Mouse (Mus musculus): ENCODE results near the gene Igsf10. TPM values are rescaled to one million over a fixed set of nuclear protein-coding genes. Genes with fewer than 3 reads are reported as not detected.
"Not testable (repeated sequence)": the region's sequence is repeated elsewhere in the genome, so short reads cannot be mapped to it uniquely, and the experiment has no call there.

Gene Igsf10
- polyA plus RNA-seq (2012; rRNA removed), result 2.3 and 4.8 TPM in 2 replicates

DNA sequence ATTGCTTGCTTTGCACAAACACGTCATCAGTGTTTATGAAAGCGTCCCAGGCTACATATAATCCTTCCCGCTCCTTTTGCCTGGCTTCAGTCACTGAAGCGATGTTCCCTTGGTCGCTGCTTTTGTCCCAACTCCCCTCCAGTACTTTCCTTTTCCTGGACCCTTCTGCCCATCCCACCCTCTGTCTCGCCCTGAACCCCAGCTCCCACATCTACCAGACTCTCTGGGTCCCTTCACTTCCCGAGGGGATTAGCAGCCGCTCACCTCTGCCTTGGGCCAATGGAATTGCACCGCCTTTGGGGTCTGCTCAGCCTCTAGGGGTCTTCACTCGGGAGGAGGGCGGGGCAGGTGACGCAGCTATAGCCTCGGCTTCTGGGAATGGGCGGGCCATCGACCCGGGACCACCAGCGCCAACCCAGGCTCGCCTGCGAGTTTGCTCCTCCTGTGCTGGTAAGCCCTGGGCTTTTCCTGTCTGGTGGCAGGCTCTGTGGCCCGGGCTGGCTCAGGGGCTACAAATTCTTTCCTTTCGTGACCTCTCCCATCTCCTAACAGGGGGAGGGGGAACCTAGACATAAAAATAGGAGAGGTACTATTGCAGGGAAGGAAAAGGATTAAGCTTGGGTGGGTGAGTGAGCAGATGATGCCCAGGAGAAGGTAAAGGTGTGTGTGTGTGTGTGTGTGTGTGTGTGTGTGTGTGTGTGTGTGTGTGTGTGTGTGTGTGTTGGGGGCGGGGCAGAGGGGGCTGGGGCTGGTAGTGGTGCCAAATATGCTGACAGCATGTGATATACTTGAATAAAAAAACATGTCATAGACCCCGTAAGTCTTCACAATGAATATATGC lies at the start of gene Igsf10:
Igsf10 (minus strand) TSS at position 330 of the 841 bp plus-strand sequence.
- peak; percentile 90 for DNase-seq (ENCODE audit: low read depth)
- TF ChIP-seq CTCF (IDR thresholded peaks at IDR 0.05; ENCODE audit: borderline replicate concordance, extremely low read depth, insufficient read depth, insufficient read length), result peak; percentile 14; the same call in 1 of the 2 replicates
- TF ChIP-seq POLR2A (IDR thresholded peaks at IDR 0.05; ENCODE audit: borderline replicate concordance, extremely low read depth, insufficient read depth, insufficient read length, poor library complexity, severe bottlenecking), result 0 out of 2 replicates have a peak, but pooled peaks have one; percentile 5

DNA sequence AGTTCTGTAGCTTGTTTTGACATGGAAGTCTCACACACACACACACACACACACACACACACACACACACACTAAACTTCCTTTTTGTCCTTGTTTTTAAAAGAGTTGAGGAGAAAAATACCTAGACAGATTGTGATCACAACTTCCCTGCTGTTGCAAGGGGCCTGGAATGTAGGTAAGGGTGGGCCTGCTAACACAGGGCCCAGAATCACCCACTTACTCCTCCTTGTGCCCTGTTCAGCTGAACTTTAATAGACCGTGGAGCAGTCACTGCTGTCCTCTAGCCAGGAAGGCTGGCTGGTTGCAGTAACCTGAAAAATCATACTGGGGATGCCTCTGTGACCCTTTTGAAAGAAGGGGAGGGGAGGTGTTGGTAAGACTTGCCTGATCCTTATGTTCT lies 41.4 kb upstream of the Igsf10 start:
- DNase-seq (ENCODE audit: low read depth), result no peak

DNA sequence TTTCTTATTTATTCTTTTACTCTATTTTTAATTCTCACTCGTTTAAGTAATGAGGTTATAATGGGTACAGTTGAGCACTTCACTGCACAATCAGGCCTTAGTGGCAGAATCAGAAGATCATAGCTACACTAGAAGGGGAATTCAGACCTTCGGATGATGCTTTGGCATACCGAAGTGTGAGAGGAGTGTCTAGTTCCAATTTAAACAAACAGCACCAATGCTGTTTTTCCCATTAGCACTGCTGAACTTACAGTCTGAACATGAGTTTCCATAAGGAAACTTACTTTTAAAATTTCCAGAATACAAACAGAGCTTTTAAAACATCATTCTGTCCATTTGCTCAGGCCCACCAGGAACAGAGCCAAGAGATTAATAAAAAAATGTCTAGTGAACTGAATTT lies 40.8 kb upstream of the Igsf10 start:
- TF ChIP-seq CTCF (IDR thresholded peaks at IDR 0.05; ENCODE audit: borderline replicate concordance, extremely low read depth, insufficient read depth, insufficient read length), result no peak
- no peak for TF ChIP-seq POLR2A (IDR thresholded peaks at IDR 0.05; ENCODE audit: borderline replicate concordance, extremely low read depth, insufficient read depth, insufficient read length, poor library complexity, severe bottlenecking)
- no peak for DNase-seq (ENCODE audit: low read depth)

More for the DNA sequence above, 41.4 kb upstream of the Igsf10 start:
- no peak for TF ChIP-seq POLR2A (IDR thresholded peaks at IDR 0.05; ENCODE audit: borderline replicate concordance, extremely low read depth, insufficient read depth, insufficient read length, poor library complexity, severe bottlenecking)
- no peak for TF ChIP-seq CTCF (IDR thresholded peaks at IDR 0.05; ENCODE audit: borderline replicate concordance, extremely low read depth, insufficient read depth, insufficient read length)

DNA sequence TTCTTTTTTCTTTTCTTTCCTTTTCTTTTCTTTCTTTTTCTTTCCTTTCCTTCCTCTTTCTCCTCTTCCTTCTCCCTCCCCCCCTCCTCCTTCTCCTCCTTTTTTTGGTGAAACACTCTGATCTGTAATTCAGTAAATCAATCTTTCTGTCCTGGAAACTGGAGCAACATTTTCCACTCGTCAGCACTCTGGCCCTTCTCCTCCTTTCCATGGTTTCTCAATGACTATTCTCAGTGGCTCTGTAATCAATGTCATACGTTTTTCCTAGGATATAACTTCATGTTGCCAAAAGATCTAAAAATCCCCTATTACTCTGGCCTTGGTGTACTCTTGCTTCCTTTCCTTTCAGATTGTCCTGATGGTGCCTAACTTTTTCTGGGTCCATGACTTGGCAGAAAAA lies 40.1 kb upstream of the Igsf10 start:
- DNase-seq (ENCODE audit: low read depth), result no peak

DNA sequence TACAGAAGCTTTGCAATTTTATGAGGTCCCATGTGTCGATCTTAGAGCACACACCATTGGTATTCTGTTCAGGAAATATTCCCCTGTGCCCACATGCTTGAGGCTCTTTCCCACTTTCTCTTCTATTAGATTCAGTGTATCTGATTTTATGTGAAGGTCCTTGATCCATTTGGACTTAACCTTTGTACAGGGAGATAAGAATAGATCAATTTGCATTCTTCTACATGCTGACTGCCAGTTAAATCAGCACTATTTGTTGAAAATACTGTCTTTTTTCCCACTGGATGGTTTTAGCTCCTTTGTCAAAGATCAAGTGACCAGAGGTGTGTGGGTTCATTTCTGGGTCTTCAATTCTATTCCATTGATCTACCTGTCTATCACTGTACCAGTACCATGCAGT lies 34.6 kb upstream of the Igsf10 start:
- DNase-seq (ENCODE audit: low read depth), result not testable (repeated sequence)

More for the DNA sequence above, 40.1 kb upstream of the Igsf10 start:
- TF ChIP-seq POLR2A (IDR thresholded peaks at IDR 0.05; ENCODE audit: borderline replicate concordance, extremely low read depth, insufficient read depth, insufficient read length, poor library complexity, severe bottlenecking), result no peak
- TF ChIP-seq CTCF (IDR thresholded peaks at IDR 0.05; ENCODE audit: borderline replicate concordance, extremely low read depth, insufficient read depth, insufficient read length), result no peak

DNA sequence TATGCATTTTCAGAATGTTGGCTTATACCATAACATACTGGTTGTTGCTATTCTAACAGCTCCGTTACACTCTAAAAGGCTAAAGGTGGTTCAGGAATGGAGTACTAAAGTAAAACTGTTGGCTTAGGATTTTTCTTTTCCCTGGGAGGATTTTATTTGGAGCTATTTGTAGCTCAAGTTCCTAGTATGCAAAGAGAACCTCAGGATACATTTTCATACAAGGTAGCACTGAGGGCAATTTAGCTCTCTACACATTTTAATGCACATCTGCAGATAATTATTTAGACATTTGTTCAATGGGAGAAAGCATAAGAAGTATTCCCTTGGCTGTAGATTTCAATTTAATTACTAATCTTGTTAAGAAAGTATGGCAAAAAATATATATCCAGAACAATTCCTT lies 17.7 kb upstream of the Igsf10 start:
- TF ChIP-seq POLR2A (IDR thresholded peaks at IDR 0.05; ENCODE audit: borderline replicate concordance, extremely low read depth, insufficient read depth, insufficient read length, poor library complexity, severe bottlenecking) (no peak), CTCF (IDR thresholded peaks at IDR 0.05; ENCODE audit: borderline replicate concordance, extremely low read depth, insufficient read depth, insufficient read length) (no peak)
- DNase-seq (ENCODE audit: low read depth), result no peak

DNA sequence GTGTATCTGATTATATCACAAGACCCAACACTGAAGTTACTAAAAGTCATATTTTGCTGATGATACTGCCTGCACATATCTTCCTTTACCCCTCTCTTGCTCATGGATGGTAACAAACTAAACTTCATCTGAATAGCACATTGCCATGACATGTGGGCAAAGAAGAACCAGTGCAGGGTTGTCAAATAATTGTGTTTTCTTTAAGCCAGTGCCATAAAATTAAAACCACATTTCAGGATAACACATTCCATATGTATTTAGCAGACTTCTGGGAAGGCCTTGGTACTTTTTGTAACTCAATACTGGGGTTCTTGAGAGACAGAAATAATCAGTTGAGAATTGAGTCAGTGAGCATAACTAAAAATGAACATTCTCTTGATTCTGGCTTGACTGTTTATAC lies 15.9 kb upstream of the Igsf10 start:
- TF ChIP-seq CTCF (IDR thresholded peaks at IDR 0.05; ENCODE audit: borderline replicate concordance, extremely low read depth, insufficient read depth, insufficient read length) (no peak), POLR2A (IDR thresholded peaks at IDR 0.05; ENCODE audit: borderline replicate concordance, extremely low read depth, insufficient read depth, insufficient read length, poor library complexity, severe bottlenecking) (no peak)
- no peak for DNase-seq (ENCODE audit: low read depth)

DNA sequence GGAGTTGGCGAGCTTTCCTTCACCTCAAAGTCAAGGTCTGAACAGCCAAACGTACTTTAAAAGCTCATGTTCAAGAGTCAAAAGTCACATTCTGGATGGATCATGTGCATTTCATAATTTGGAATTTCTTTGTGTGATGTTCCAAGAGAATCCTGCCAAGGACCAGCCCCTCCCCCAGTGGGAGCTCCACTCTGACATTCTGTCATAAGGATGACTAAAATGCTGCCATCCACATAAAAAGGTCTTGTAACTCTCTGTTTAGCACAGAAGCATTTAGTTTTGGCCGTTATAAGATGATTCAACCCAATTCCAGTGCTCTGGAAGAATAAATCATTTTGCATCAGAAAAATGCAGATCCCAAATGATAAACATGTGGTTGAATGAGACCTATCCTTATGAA lies 10.0 kb upstream of the Igsf10 start:
- TF ChIP-seq POLR2A (IDR thresholded peaks at IDR 0.05; ENCODE audit: borderline replicate concordance, extremely low read depth, insufficient read depth, insufficient read length, poor library complexity, severe bottlenecking) (no peak), CTCF (IDR thresholded peaks at IDR 0.05; ENCODE audit: borderline replicate concordance, extremely low read depth, insufficient read depth, insufficient read length) (no peak)
- DNase-seq (ENCODE audit: low read depth), result no peak

DNA sequence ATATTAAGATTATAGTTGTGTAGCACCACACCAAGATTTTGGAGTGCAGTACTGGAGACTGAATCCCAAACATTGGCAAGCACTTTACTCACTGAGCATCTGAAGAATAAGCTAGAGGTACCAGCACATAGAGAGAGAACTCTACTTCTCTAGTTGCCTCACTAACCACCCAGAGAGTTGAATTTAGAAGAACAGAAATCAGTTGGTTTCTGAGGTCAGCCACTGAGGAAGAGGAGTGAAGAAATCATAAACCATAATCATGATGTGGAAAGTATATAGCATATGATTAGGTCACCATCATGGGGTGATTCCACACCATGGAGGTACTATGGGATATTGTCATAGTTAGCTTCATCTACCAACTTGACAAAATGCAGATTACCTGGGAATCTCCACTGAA lies 7.6 kb upstream of the Igsf10 start:
- TF ChIP-seq CTCF (IDR thresholded peaks at IDR 0.05; ENCODE audit: borderline replicate concordance, extremely low read depth, insufficient read depth, insufficient read length) (no peak), POLR2A (IDR thresholded peaks at IDR 0.05; ENCODE audit: borderline replicate concordance, extremely low read depth, insufficient read depth, insufficient read length, poor library complexity, severe bottlenecking) (no peak)

DNA sequence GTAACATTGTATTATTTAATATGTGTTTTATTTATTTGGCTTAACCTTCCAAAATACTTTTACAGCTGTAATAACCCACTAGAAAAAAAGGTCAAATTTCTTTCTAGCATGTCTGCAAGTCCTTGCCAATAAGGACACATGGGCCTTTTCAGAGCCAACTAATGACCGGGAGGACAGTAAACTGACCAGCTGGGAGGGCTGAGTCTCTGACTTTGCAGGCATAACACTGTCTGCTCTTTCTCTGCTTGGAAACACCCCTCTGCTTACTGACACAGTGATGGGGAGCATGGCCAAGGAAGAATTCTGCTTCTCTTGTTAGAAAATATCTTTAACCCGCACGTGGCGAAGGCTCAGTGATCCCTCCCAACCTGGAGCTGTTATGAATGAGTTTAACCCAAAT lies 1.2 kb downstream of the Igsf10 start:
- DNase-seq (ENCODE audit: low read depth), result peak; percentile 17
- TF ChIP-seq POLR2A (IDR thresholded peaks at IDR 0.05; ENCODE audit: borderline replicate concordance, extremely low read depth, insufficient read depth, insufficient read length, poor library complexity, severe bottlenecking), result no peak
- TF ChIP-seq CTCF (IDR thresholded peaks at IDR 0.05; ENCODE audit: borderline replicate concordance, extremely low read depth, insufficient read depth, insufficient read length), result no peak

More for the DNA sequence above, 7.6 kb upstream of the Igsf10 start:
- no peak for DNase-seq (ENCODE audit: low read depth)

DNA sequence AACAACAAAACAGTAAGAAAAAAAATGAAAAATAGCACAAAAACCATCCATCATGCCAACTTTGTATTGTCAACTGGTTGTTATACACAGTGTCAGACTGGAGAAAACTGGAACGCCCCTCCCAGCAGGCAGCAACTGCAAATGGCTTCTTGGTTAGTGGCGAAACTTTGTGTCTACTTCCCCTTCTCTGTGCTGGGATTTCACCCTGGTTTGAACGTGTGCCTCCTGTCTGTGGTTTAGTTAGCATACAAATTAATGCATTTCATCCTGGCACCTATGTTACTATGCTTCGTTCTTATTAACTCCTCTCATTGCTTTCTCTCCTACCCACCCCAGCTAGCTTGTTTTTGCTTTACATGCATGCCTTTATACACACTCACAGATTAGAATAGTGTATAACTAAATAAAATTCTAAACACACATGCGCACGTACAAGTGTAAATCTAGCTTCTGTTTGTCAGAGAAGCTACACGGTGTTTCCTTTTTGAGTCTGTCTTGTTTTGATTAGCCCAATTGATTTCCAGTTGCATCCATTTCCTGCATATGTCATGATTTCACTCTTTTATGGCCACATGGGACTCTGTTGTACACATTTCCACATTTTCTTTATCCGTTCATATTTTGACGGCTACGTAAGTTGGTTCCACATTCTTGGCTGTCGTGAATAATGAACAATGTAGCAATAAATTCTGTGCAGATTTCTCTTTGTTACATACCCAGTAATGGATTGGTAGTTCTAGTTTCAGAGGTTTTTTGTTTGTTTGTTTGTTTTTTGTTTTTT lies 2.4 kb downstream of the Igsf10 start:
- DNase-seq (ENCODE audit: low read depth), result no peak
- TF ChIP-seq POLR2A (IDR thresholded peaks at IDR 0.05; ENCODE audit: borderline replicate concordance, extremely low read depth, insufficient read depth, insufficient read length, poor library complexity, severe bottlenecking), result no peak
- no peak for TF ChIP-seq CTCF (IDR thresholded peaks at IDR 0.05; ENCODE audit: borderline replicate concordance, extremely low read depth, insufficient read depth, insufficient read length)
